Mouse (Mus musculus) kidney, postnatal 36 days (tissue): Measurements from ENCODE around the gene Mrs2.

ENCODE experiments used
- DNase-seq, 2 experiments: peaks; one replicate each; pipeline ENCODE4 v3.0.0; 2021 to 2022; ENCODE audit warnings: mixed read lengths in 2 of 2

Mrs2 gene

DNA sequence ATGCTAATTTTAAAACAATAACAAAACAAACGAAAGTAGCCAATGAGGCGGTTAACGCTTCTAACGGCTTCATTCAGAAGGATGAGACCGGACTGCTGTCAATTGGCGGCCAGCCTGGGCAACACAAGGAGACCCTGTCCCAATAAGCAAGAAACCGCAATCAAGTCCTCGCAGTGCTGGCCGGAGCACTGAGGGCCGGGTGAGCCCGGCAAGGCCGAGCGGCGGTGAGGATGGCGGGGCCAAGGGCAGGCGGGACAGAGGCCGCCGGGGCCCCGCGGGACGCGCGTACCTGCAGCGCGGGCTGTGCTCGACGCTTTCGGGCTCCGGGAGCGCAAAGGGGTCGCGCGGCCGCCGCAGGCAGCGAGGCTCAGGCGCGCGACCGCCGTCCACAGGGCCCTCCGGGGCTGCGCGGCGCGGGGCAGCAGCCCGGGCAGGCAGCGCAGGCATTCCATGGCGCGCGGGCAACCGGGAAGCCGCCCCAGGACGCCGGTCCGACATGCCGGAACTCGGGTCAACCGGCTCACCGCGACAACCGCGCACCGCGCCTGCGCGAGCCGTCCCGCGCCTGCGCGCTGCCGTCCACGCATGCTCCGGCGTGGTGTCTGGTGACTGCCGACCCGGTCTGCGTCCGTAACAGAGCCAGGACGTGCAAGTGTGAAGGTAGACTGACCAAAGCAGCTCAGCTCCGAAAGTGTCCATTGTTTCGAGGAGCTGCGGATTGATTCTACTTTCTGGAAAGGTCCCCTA is at the start of gene Mrs2:
Mrs2 (minus strand) TSS at position 587 of the 747 bp plus-strand sequence.
- peak; percentile 91 to 93 for DNase-seq

DNA sequence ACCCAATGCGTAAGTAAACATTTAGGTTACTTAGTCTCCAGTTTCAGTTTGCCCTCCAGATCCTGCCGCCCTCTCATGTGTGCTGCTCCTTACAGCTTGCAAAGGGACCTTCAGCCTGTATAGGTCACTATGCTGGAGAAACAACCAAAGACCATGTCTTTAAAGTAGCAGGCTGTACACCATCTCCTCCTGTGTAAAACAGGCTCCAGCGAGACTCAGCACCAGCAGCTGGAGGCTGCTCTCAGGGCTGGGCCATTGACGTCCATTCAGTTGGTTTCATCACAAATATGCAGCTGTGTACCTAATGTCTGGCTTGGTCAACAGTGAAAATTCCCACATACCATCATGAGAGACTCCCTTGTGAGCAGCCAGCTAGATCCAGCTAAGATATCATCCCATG is 49.6 kb upstream of the Mrs2 start:
- DNase-seq = no peak

- no peak for DNase-seq
These were observed 47.0 kb upstream of the Mrs2 start for GRCm38 (mm10) chr13:25067183-25067582.

DNA sequence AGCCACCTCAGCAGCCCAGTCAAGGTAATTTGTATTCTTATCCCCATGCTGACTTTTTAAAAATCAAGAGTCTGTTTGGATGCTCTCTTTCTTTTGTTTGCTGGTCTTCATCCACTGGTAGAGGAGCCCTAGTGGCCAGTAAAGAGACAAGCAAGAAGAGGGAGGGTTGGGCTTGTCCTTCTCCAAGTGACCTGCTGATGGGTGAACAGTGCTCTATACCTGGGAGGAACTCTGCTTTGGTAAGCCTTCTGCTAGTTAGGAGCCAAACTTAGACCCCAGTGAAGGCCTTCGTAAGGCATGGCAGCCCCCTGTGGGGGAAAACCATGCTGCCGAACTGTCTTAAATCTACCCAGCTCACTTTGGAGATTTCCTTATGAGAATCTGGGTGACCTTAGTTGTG is 46.5 kb upstream of the Mrs2 start:
- no peak for DNase-seq

- DNase-seq = peak; percentile 60 to 70
These were observed 35.9 kb upstream of the Mrs2 start, which contains the start of gene Dcdc2a for GRCm38 (mm10) chr13:25055873-25056667. TSS of gene Dcdc2a (plus strand) at chr13:25056004.

- DNase-seq = peak; percentile 63 to 81
These were observed 35.0 kb upstream of the Mrs2 start for GRCm38 (mm10) chr13:25055111-25055554.

GRCm38 (mm10) chr13:25052671-25053070 is 32.5 kb upstream of the Mrs2 start:
- DNase-seq = no peak

GRCm38 (mm10) chr13:25039488-25039887 is 19.3 kb upstream of the Mrs2 start:
- DNase-seq = no peak

DNA sequence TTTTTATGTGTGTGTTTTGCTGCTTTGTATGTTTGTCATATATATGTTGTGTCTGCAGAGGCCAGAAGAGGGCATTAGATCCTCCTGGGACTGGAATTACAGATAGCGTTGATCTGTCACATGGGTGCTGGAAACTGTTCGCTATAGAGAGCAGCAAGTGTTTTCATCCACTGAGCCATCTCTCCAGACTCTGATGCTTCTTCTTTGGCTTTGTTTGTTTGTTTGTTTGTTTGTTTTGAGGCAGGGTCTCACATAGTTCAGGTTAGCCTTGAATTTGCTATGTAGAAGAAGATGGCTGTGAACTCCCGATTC is 6.9 kb upstream of the Mrs2 start:
- no peak for DNase-seq

GRCm38 (mm10) chr13:25026409-25027113 is 6.4 kb upstream of the Mrs2 start:
- no peak for DNase-seq

DNA sequence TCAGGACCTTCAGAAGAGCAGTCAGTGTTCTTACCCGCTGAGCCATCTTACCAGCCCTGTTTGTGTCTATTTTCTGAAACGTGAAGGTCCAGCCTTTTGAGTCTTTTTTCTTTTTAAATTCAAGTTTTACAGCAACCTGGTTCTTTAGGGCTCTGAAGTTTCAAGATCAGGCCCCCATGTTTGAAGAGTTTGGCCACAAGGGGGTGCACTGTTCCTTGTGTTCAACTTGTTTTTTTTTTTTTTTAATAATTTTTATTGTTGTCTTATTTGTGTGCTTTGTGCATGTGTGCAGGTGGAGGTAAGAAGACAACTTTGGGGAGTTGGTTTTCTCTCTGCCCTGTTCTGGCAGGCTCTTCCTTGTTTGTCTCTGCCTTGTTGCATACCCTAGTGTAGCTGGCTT is 4.5 kb upstream of the Mrs2 start:
- peak; percentile 47 to 83 for DNase-seq

DNA sequence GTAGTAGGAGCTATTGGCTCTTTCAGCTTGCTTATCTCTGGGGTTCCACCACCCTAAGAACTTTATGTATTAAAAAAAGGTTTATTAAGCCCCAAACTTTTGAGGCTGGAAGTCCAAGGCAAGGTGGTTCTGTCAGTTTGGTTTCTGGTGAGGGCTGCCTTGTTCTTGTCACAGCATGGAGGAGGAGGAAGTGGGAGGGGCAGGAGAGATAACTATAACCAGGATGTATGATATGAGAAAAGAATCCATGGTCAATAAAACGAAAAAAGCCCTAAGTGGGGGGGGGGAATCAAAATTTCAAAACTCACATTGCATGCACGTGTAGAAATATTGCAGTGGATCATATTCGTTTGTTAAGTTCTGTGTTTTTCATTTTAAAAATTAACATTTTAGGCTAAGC is 3.0 kb upstream of the Mrs2 start:
- no peak for DNase-seq

DNA sequence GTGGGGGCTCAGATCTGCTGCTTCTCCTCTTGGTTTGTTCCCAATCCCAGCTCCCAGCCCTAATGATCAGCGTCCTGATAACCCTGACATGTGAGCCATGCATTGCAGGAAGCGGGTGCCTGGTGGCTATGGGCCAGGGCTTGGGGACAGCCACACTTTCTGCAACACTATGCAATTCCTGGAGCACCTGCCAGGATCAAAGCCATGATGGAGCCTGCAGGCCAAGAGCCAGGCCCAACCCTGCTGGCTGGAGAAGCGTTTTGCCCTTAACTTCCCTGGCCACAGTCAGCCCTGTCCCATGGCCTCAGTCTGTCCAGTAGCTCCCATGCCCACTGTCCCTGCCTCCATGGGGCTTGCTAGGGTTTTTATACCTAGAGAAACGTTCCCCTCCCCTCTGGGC is 2.2 kb upstream of the Mrs2 start:
- DNase-seq = no peak

GRCm38 (mm10) chr13:25020540-25020892 is 337 bp upstream of the Mrs2 start:
- DNase-seq = peak in 1 of 2 experiments; percentile 21

- DNase-seq = no peak
These were observed 1.9 kb downstream of the Mrs2 start for GRCm38 (mm10) chr13:25018316-25018715.

DNA sequence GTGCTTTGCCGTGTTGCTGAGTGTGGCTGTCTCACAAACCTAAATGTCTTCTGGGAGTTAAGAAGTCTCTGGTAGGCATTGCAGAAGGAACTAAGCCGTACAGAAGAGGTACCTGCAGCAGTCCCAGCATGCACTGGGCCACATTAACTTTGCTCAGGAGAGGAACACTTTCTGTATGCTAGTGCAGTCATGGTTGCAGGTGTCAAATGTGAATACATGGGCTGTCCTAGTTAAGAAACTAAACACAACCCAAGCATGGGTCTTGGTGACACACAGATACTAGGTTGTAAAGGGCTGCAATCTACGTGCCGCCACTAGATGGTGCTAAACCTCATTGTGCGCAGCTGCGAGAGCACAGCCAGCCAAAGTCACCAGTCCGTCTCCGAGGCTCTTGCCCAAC is 13.1 kb downstream of the Mrs2 start:
- peak; percentile 52 to 80 for DNase-seq

GRCm38 (mm10) chr13:25002965-25003364 is 17.2 kb downstream of the Mrs2 start:
- DNase-seq = no peak

DNA sequence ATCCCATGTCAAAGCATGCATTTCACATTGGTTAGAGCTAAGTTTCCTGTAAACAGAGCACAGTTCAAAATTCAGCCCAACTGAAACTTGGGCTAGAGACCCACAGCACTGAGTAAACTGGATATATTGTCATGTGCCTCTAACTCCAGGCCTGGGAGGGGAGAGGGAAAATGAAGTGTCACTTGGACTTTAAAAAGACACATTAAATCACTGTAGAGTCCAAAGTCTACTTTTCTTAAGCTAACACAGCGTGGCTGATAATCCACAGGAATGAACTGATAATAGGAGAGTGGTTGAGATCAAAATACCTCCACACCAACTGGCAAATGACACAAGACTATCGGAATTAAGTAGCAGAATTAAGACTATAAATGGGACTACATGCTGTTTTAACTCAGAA is 20.6 kb downstream of the Mrs2 start:
- no peak for DNase-seq

- no peak for DNase-seq
These were observed 27.0 kb downstream of the Mrs2 start for GRCm38 (mm10) chr13:24993160-24993559.

GRCm38 (mm10) chr13:24989006-24989405 is 31.2 kb downstream of the Mrs2 start:
- DNase-seq = peak; percentile 41 to 55

DNA sequence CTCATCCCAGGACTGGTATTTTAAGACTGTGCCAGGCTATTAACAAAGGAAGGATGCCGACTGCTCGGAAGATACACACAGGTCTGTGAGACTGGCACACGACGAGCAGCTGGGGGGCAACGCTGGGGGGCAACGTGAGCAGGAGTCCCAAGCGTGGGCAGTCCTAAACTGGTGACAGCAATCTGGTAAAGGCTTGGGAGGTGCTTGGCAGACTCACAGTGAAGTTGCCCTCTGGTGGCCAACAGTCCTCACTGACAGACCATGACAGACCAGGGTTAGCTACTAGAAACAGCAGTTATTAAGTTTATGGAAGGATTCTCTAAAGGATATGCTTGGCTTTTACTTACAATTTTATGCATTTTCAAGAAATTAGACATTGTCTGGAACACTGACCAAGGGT is 31.8 kb downstream of the Mrs2 start:
- DNase-seq = peak; percentile 62 to 85

- no peak for DNase-seq
These were observed 34.7 kb downstream of the Mrs2 start for GRCm38 (mm10) chr13:24985435-24985834.

GRCm38 (mm10) chr13:24981031-24981430 is 39.1 kb downstream of the Mrs2 start:
- DNase-seq = no peak
